Mouse (Mus musculus): ENCODE results near the gene Adam19.
"Not testable (repeated sequence)": the region's sequence is repeated elsewhere in the genome, so short reads cannot be mapped to it uniquely, and the experiment has no call there.

DNA sequence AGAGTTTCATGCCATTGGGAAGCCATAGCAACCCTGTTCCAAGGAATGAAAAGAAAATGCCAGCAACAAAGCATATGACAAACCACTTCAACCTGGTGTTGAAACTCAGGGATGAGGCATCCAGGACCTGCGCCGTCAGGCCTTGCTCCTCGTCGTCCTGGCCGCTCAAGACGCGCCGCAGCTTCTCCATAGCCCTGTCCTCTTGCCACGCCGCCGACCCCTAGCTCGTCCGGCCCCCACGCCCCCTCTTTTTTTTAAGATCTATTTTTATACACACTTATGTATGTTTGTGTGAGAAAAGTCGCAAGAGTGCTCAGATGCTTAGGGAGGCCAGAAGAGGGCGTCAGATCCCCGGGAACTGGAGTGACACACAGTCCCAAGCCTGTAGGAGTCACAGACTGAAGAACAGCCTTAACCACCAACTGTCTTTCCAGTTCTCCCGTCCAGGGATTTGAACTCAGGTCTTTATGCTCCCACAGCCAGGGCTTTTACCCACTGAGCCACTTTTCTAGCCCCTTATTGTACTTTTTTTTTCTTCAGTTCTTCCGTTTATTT lies 3.6 kb upstream of the Adam19 start, which contains the start of gene Gm12166:
- peak; percentile 80 for TF ChIP-seq CTCF (IDR thresholded peaks at IDR 0.05; ENCODE audit: low read depth)
- TF ChIP-seq EP300 (optimal IDR thresholded peaks at IDR 0.05), result not testable (repeated sequence)
